Mouse (Mus musculus) kidney, adult 9 months (tissue): ENCODE results near the gene Gins3.
"Not testable (repeated sequence)": the region's sequence is repeated elsewhere in the genome, so short reads cannot be mapped to it uniquely, and the experiment has no call there.

Experiments
- DNase-seq: peaks from one replicate; pipeline ENCODE4 v3.0.0; 2022

Gins3 gene

DNA sequence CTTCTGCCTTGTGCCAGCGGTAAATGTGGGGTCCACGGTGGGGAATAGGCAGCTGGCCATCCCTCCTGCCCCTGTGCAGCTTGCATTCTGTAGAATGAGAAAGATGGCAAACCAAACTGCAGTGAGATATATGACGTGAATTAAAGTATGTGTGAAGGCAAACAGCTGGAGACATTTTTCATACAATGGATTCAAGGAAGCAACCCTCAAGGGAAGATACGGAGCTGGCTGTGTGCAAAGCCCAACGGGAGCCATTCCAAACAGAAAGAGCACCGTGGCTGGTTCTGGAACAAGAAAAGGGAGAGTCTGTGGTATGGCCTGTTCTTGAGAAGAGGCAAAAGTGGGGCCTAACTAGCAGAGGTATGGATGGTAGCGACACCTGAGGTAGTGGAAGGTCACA, 22.6 kb downstream of the Gins3 start:
- DNase-seq, result no peak

DNA sequence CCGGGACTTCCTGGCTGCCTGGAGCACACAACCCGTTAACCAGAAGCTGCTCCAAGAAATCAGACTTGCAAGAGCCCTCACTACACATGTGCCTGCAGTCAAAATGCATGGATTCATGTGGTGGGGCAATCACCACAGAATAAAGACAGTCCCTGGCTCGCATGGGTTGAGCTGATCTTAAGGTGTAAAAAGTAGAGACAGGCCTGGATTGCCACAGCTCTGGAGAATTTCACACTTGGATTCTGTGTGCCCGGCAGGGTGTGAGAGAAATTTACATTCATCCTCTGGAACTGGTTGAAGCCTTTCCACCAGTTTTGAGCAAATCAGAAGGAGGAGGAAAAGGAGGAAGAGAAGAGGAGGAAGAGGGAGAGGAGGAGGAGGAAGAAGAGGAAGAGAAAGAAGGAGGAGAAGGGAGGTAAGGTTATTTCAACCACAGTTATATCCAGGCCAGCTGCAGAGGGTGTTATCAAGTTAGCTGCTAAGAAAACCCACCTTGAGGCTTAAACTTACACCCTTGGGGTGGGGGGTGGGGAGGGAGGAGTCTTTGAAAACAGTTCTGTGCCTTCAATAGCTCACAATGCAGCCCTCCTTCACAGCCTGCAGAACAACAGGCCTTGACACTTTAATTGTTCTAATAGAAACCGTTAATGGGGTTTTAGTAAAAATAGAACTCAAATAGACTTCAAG, 23.2 kb downstream of the Gins3 start:
- DNase-seq, result no peak

- no peak for DNase-seq
These were observed 24.3 kb downstream of the Gins3 start for GRCm38 (mm10) chr8:95657523-95657922.

DNA sequence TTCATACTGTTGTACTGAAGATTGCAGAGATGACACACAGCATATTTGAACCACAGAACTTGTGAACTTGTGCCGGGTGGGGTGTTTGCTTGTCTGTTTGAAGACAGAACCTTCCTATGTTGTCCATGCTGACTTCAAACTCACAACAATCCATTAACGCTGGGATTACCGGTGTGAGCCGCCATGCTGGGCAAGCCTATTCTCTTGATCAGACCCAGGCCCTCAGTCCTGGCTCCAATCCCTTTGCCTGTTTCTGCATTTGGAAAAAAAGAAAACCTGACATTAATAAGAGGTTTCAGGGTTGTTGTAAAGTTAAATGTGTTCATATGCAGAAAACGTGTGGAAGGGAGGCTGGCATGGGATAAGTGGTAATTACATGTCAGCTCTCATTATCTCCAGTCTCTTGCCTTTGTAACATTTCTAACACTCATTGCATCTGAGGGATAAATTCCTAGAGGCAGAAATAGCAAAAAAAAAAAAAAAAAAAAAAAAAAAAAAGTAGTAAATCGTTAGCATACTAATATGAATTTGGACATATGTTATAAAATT, 27.2 kb downstream of the Gins3 start:
- no peak for DNase-seq

DNA sequence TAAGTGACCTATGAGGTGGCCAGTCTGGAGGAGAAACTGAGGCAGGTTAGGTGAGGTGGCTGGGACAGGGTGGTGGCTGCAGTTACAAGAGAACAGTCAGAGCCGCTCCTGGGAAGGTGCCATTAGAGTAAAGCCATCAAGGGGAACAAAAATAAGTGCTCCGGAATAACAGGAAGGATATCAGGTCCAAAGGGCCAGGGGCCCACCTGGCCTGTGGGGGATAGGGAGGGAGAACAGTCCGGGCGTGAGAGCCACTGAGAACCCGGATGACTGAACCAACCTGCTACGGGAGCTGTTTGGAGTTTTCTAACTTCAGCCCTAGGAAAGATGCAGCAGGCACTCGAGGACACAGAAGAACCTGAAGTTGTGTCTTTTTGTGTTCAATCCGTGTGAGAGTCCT, 27.8 kb downstream of the Gins3 start:
- DNase-seq, result no peak

DNA sequence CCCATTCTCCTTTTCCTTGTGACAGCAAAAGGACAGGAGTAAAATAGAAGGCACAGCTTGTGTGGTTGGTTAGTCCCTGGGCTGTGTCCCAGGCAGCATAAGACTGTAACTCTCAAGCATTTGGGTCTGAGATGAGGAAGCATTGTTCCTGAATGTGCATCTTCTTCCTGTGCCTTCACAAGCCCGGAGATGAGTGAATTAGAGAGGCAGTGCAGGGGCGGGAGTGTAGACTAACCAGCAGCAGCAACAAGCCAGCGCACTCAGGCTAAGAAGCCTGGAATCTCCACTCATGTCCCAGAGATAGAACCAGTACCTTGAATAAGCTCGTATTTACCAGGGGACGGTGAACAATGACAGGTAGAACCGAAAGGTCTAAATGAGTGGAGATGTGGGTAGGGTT, 28.3 kb downstream of the Gins3 start:
- DNase-seq, result no peak

GRCm38 (mm10) chr8:95662885-95663598, 29.8 kb downstream of the Gins3 start:
- no peak for DNase-seq

DNA sequence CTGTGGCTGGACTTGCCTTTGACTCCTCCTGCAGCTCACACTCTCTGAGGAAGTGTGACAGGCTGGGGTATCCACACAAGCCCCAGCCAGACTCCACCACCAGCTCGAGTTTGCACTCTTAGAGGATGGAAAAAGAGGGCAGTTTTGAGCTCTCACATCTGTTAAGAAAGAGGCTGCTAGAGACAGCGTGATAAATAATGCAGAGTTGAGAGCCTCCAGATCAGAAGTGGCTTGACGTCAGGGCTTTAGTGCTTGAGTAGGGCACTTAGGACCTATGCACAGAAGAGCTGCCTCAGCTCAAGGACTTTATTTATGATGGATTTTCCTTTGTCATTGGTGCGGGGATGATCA, 30.3 kb downstream of the Gins3 start:
- no peak for DNase-seq

GRCm38 (mm10) chr8:95665813-95666452, 32.7 kb downstream of the Gins3 start:
- DNase-seq, result not testable (repeated sequence)

- DNase-seq, result no peak
These were observed 35.1 kb downstream of the Gins3 start for GRCm38 (mm10) chr8:95668163-95668958.

DNA sequence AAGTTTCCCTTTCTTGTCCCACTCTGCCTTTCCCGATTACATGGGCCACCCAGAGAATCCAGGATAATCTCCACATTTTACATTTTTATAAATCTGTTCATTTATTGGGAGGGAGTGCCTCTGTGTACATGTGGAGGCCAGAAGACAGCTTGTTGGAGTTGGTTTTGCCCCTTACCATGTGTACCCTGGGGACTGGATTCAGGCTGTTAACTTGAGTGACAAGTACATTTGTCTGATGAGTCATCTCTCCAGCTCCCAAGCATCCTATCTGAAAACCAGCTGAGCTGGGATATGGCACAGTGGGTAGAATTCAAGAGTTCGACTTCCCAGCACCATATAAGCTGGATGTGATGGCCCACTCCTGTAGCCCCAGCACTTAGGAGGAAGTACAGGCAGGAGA, 36.7 kb downstream of the Gins3 start:
- DNase-seq, result no peak

DNA sequence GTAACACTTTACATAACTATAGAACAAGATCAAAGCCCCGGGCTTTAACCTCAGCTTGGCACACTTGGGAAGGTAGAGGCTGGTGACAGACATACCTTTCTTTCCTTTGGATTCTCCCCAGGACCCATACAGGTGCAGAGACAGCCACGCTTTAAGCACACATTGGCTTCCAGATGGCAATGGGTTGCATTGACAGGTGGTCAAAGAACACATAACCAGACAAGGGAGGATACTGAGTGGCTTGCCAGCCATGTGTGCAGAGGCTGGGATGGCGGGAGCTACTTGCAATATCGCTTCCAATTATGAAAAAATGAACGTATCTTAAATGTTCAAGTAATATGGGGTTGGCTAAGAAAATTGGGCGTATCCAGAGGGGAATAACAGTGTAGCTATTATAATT, 38.6 kb downstream of the Gins3 start:
- no peak for DNase-seq

GRCm38 (mm10) chr8:95672811-95673210, 39.6 kb downstream of the Gins3 start:
- DNase-seq, result no peak

GRCm38 (mm10) chr8:95676631-95677030, 43.4 kb downstream of the Gins3 start, which contains the start of gene Ndrg4:
Gene Ndrg4, plus strand, starts transcription at chr8:95676980.
- DNase-seq, result peak; percentile 7

DNA sequence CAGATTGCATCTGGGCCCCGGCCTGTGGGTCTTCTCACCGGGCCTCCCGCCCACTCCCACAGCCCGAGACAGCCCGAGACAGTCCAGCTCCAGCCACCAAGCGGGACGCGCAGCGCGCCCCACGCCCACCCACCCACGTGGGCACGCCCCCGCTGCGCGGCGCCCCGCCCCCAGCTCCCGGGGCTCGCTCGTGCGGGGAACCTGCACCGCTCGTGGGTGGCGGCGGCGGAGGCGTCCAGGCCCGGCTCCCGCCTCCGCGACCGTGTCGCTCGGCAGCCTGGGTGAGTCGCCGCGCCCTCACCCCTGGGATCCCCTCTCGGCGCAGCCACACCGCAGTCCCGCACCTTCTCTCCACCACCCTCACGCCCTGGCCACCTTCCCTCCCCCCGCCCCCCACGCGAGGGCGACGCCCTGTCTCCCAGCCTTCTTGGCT, 44.4 kb downstream of the Gins3 start:
- no peak for DNase-seq

DNA sequence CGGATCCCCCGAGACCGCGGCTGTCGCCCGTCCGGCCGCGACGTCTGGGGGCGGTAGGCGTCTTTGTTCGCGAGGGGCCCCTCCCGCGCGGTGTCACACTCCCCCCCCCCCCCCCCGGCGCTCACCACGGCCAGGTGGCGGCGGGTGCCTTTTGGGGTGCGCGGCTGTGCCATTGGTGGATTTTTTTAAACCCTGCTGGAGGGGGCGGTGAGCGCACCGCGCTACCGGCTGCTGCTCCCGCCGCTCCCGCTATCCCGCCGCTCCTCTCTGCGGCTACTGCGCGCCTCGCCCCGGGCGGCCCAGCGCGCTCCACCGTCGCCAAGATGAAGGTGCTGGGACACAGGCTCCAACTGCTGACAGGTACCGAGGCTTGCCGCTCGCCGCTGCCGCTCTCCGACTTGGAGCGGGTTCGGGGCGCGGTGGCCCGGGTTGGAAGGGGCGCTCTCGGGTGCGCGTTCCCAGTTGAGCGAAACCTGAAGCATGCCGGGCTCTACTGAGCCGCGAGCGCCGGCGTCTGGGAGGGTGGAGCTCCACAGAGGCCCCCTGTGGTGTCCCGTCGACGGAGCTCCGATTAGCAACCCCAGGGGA, 44.9 kb downstream of the Gins3 start:
- DNase-seq, result no peak

DNA sequence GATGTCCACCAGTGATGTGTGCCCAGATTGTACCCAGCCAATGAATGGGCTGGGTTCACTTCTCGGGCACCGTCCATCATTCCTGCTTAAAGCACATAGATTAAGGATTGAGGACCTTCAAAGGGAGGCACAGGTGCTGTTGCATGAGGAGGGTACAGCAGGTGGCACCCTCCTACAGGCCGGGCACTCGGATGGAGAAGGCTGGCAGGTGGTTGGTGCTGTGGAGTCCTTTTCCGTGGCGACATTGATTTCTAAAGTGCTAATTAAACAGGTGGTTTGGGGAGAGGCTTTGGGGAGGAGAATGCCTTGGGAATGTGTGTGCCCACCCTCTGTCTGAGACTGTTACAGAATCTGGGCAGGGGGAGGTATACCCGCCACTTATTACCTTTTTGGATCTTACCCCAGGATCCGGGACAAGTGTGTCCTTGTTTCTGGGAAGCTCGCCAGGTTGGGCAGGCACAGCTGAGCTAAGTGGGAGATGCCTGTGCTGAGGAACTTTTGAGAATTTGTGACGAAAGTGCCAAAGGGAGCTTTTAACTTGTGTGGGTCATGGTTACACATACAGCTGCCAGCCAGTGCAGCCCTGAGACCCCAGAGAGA, 54.9 kb downstream of the Gins3 start:
- DNase-seq, result no peak

DNA sequence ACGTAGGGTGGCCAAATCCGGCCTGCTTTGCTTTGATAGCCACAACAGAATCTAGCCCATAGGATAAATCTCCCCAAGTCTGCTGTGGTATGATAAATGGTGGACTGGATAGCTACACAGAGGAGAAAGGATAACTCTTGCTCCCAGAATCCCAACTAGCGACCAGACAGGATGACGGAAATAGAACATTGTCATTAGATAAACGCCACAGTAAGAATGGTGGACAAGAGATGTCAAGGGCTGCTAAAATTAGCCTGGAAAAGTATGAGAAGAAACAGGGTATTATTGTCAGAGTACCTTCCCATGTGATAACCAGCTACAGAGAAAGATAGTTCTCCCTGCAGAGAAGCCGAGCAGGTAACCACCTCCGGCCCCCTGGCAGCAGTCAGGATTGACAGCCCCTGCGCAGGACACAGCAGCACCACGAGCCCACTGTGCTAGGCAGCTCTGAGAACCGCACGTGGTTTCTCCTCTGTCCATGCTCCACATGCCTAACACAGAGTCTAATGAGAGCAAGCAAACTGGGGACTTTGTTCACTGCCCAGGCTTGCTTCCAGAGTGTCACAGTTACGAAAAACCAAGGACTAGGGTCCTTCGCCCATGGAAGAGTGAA, 57.8 kb downstream of the Gins3 start:
- no peak for DNase-seq

- DNase-seq, result no peak
These were observed 61.4 kb downstream of the Gins3 start for GRCm38 (mm10) chr8:95694631-95695030.
